Mouse (Mus musculus) left cerebral cortex, postnatal 36 days (tissue): ENCODE measurements around the gene Oog4. TPM values are rescaled to one million over a fixed set of nuclear protein-coding genes. Genes with fewer than 3 reads are reported as not detected.
A peak's percentile ranks its signal among the peaks of the same experiment; 100 is the strongest.
"Not testable (repeated sequence)": the region's sequence is repeated elsewhere in the genome, so short reads cannot be mapped to it uniquely, and the experiment has no call there.

Experiments
- DNase-seq, 2 experiments: peaks; one replicate each; pipeline ENCODE4 v3.0.0; 2021 to 2022; ENCODE audit warnings: low spot score in 2 of 2, mixed read lengths in 1 of 2
- intact Hi-C: fragments of 180-260 bp; cut with DNase I; formaldehyde crosslinking; loops from one replicate; pipeline ENCODE4 v1.15.1; 2025
- total RNA-seq, 2 experiments: library from RNA; stranded (reverse); gene quantifications; 2 replicates each; pipeline ENCODE4 v1.2.3; 2021

Oog4 gene
- not detected for total RNA-seq

DNA sequence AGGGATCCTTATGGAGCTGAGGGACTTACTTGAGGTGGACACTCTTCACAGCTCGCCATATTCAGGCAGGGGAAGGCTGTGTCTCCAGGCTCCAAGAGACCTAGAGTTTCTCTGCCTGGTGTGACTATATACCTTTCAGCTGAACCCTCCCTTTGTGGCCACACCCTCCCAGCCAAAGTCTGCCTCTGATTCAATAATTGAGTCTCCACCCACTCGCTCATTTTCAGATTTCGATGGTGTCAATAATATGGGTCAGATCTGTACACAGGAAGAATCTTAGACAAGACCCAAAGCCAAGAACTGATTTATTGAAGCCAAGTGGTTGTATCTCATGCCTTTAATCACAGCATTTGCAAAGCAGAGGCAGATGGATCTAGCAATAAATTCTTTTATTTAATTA, at the start of gene Oog4:
Gene Oog4, minus strand, starts transcription at position 101 of the 400 bp plus-strand sequence.
- DNase-seq = no peak
- intact Hi-C loops = no loop called here

DNA sequence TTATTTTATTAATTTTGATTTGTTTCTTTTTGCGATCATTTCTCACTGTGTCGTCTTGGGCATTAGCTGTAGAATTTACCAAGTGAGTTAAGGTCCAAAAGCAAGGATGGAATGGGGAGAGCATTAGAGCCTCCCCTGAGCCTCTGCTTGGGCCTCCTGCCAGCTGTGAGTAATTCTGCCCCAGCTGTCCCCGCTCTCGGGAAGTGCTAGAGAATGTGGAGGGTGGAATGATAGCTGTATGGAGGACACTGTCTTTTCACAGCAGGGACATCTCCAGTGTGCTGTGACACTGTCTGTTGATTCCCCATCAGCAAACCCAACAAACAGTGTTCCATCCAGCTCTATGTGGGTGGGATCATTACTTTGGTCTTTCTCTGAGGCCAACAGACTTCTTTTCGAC, 23.4 kb downstream of the Oog4 start:
- DNase-seq, intact Hi-C loops: not testable (repeated sequence)

GRCm38 (mm10) chr4:143414121-143414520, 36.0 kb downstream of the Oog4 start:
- DNase-seq = no peak
- intact Hi-C loops = no loop called here

DNA sequence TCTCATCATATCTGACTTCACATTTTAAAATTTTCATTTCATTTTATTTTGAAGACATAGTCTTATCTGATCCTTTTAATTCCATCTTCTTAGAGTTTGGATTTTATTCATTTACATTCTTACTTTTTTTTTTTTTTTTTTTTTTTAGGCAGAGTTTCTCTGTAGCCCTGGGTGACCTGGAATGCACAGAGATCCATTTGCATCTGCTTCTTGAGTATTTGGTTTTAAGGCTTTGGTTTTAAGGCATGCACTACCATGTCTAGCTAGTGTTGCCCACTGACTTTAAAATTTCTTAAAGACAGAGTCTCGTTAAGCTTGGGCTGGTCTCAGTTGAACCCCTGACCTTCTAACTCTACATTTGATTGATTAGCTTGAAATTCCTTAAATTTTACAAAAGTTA, 36.5 kb downstream of the Oog4 start:
- intact Hi-C loops = no loop called here
- no peak for DNase-seq

GRCm38 (mm10) chr4:143412219-143413092, 37.7 kb downstream of the Oog4 start, which contains the start of gene Pramef8:
Gene Pramef8, plus strand, starts transcription at chr4:143412426.
- DNase-seq = peak; percentile 88 to 95
- intact Hi-C loops = no loop called here

DNA sequence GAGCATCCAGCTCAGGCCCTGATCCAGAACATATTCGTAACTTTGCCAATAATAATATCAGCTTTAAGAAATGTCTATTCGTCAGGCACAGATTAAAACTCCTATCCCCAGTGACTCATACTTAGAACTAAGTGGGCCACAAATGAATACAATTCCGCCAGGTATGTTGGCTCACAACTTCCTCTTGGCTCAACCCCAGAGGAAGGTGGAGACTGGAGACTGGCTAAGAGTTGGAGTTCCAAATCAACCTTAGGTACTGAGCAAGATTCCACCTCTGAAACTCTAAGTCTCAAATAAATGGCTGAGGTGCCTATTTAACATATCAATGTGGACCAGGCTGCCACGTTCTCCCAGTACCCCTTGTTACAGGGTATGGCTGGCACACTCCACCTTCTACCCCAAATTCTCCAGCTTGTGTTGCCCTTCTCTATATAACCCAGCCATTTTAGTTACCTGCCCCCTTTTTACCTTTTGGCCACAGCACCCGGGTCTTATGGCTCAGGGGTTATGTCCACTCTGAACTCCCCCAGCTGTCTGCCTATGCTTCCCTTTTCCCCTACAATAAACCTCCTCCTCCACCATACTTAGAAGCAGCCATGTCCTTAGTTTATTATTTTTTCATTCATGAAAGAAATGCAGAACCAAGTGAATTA, 38.4 kb downstream of the Oog4 start:
- DNase-seq = no peak
- intact Hi-C loops = no loop called here

- intact Hi-C loops = no loop called here
- DNase-seq = no peak
Observed at GRCm38 (mm10) chr4:143394181-143394580, 55.9 kb downstream of the Oog4 start, which contains the start of gene Pramel1. Gene Pramel1, plus strand, starts transcription at chr4:143394428.

DNA sequence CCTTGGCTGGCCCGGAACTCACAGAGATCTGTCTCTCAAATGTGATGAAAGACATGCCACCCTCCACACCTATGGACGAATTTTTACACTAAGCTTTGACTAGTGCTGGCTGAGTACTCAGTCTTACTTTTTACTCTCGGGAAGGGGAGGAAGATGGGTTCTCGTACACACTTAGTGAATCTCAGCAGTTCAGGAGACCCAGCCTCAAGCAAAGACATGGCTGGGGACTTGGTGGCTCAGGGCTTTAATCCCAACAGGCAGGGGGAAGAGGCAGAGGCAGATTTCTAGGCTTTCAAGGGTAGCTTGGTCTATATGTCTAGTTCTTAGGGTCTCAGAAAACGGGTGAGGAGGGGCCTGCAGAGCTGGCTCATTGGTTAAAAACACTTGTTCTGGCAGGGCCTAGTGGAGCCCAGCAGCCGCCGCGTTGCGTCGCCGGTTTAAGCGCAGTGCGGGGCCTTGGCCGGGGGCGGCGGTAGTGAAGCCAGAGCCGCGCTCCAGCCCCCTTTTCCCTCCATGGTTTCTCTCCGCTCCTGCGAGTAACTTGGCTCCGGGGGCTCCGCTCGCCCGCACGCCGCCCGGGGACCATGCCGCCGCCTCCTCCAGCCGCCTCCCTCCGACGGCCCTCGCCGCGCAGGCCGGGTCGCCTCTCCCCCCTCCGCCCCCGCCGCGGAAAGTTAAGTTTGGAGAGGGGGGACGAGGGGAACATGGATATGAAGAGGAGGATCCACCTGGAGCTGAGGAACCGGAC, 61.0 kb downstream of the Oog4 start:
- DNase-seq = peak; percentile 19 to 24

More for the DNA sequence above, 61.0 kb downstream of the Oog4 start:
- intact Hi-C loops = no loop called here

Other genes with a start within 250 kb of the Oog4 start
- gene Prdm2, start 237.3 kb downstream of the Oog4 start, total RNA-seq = 10 to 100 TPM; 35.3 to 46.0 TPM
- 10 to 100 TPM; 13.3 to 15.1 TPM for gene Pdpn, start 150.8 kb downstream of the Oog4 start, total RNA-seq
- gene Lrrc38, start 100.6 kb downstream of the Oog4 start, total RNA-seq = 1 to 10 TPM; 1.7 to 3.0 TPM
- gene Pramel1, start 55.9 kb downstream of the Oog4 start, total RNA-seq = not detected
- 10 to 100 TPM; 13.2 to 14.1 TPM for gene Pramef8, start 37.9 kb downstream of the Oog4 start, total RNA-seq
- not detected for gene Gm13043, start 61.0 kb upstream of the Oog4 start, total RNA-seq
- not detected for gene Gm13040, start 85.6 kb upstream of the Oog4 start, total RNA-seq
- gene BC080695, start 101.4 kb upstream of the Oog4 start, total RNA-seq = not detected
- not detected for gene Gm13057, start 101.4 kb upstream of the Oog4 start, total RNA-seq
- not detected for gene Gm13083, start 164.7 kb upstream of the Oog4 start, total RNA-seq
- not detected for gene Gm13088, start 206.9 kb upstream of the Oog4 start, total RNA-seq